Mouse (Mus musculus): ENCODE measurements around the gene Cdk9. TPM values are rescaled to one million over a fixed set of nuclear protein-coding genes. Genes with fewer than 3 reads are reported as not detected.

The Cdk9 gene
- 68.7 and 83.3 TPM in 2 replicates for polyA plus RNA-seq (2015; fragmentation: Nextera tagmentation; extraction: Ambion mirVana)

GRCm38 (mm10) chr2:32712934-32713817 is at the start of gene Cdk9:
Gene Cdk9, minus strand, starts transcription at chr2:32713076.

GRCm38 (mm10) chr2:32757056-32757845 is 44.4 kb upstream of the Cdk9 start, which contains the start of gene Tor2a:
Gene Tor2a, plus strand, starts transcription at chr2:32757234.

GRCm38 (mm10) chr2:32740916-32741272 is 28.0 kb upstream of the Cdk9 start, which contains the start of gene 6330409D20Rik:
Gene 6330409D20Rik, minus strand, starts transcription at chr2:32741016.

GRCm38 (mm10) chr2:32720681-32721229 is 7.9 kb upstream of the Cdk9 start, which contains the start of gene Sh2d3c:
Gene Sh2d3c, plus strand, starts transcription at chr2:32721055.

GRCm38 (mm10) chr2:32704021-32704421 is 8.9 kb downstream of the Cdk9 start, which contains the start of gene Fpgs:
Gene Fpgs, minus strand, starts transcription at chr2:32704145.

Small RNA genes lying within 50 kb of the gene (microRNA-seq; reads per million reads assigned to microRNA genes)
- gene Gm47291 (ENCODE audit: borderline replicate concordance, insufficient number of aligned reads) (not detected), gene Mir2861 (ENCODE audit: borderline replicate concordance, insufficient number of aligned reads) (not detected), gene Mir3960 (ENCODE audit: borderline replicate concordance, insufficient number of aligned reads) (not detected), gene Mir8093 (ENCODE audit: borderline replicate concordance, insufficient number of aligned reads) (not detected)

Other genes with a start within 250 kb of the Cdk9 start
- 12.2 and 13.5 TPM in 2 replicates for gene Fam102a, start 177.7 kb downstream of the Cdk9 start, polyA plus RNA-seq (2015; fragmentation: Nextera tagmentation; extraction: Ambion mirVana)
- 84.7 and 92.7 TPM in 2 replicates for gene Dpm2, start 142.2 kb downstream of the Cdk9 start, polyA plus RNA-seq (2015; fragmentation: Nextera tagmentation; extraction: Ambion mirVana)
- 0.23 and 0.30 TPM in 2 replicates for gene Pip5kl1, start 138.3 kb downstream of the Cdk9 start, polyA plus RNA-seq (2015; fragmentation: Nextera tagmentation; extraction: Ambion mirVana)
- 0.14 and 0.32 TPM in 2 replicates for gene 9430097D07Rik, start 137.4 kb downstream of the Cdk9 start, polyA plus RNA-seq (2015; fragmentation: Nextera tagmentation; extraction: Ambion mirVana)
- gene St6galnac4, start 126.0 kb downstream of the Cdk9 start, polyA plus RNA-seq (2015; fragmentation: Nextera tagmentation; extraction: Ambion mirVana) = 10.8 and 12.2 TPM in 2 replicates
- 21.6 and 31.5 TPM in 2 replicates for gene St6galnac6, start 113.4 kb downstream of the Cdk9 start, polyA plus RNA-seq (2015; fragmentation: Nextera tagmentation; extraction: Ambion mirVana)
- 41.5 and 46.4 TPM in 2 replicates for gene Ak1, start 91.3 kb downstream of the Cdk9 start, polyA plus RNA-seq (2015; fragmentation: Nextera tagmentation; extraction: Ambion mirVana)
- 48.8 and 66.6 TPM in 2 replicates for gene Eng, start 66.5 kb downstream of the Cdk9 start, polyA plus RNA-seq (2015; fragmentation: Nextera tagmentation; extraction: Ambion mirVana)
- gene Fpgs, start 8.9 kb downstream of the Cdk9 start, polyA plus RNA-seq (2015; fragmentation: Nextera tagmentation; extraction: Ambion mirVana) = 18.9 and 30.7 TPM in 2 replicates
- 23.3 and 23.8 TPM in 2 replicates for gene Sh2d3c, start 8.0 kb upstream of the Cdk9 start, polyA plus RNA-seq (2015; fragmentation: Nextera tagmentation; extraction: Ambion mirVana)
- gene 6330409D20Rik, start 27.9 kb upstream of the Cdk9 start, polyA plus RNA-seq (2015; fragmentation: Nextera tagmentation; extraction: Ambion mirVana) = 0.61 and 0.76 TPM in 2 replicates
- gene Tor2a, start 44.2 kb upstream of the Cdk9 start, polyA plus RNA-seq (2015; fragmentation: Nextera tagmentation; extraction: Ambion mirVana) = 36.1 and 50.2 TPM in 2 replicates
- gene Ttc16, start 62.6 kb upstream of the Cdk9 start, polyA plus RNA-seq (2015; fragmentation: Nextera tagmentation; extraction: Ambion mirVana) = 0.07 TPM in 1 of 2 replicates, not detected in the other
- 2.3 and 3.2 TPM in 2 replicates for gene Ptrh1, start 62.7 kb upstream of the Cdk9 start, polyA plus RNA-seq (2015; fragmentation: Nextera tagmentation; extraction: Ambion mirVana)
- gene Cfap157, start 71.4 kb upstream of the Cdk9 start, polyA plus RNA-seq (2015; fragmentation: Nextera tagmentation; extraction: Ambion mirVana) = 0.11 TPM in 1 of 2 replicates, not detected in the other
- gene Stxbp1, start 134.2 kb upstream of the Cdk9 start, polyA plus RNA-seq (2015; fragmentation: Nextera tagmentation; extraction: Ambion mirVana) = 24.2 and 45.3 TPM in 2 replicates
- 22.0 and 34.5 TPM in 2 replicates for gene Fam129b, start 163.0 kb upstream of the Cdk9 start, polyA plus RNA-seq (2015; fragmentation: Nextera tagmentation; extraction: Ambion mirVana)
- 137 and 195 TPM in 2 replicates for gene Rpl12, start 248.5 kb upstream of the Cdk9 start, polyA plus RNA-seq (2015; fragmentation: Nextera tagmentation; extraction: Ambion mirVana)
- gene Lrsam1, start 248.5 kb upstream of the Cdk9 start, polyA plus RNA-seq (2015; fragmentation: Nextera tagmentation; extraction: Ambion mirVana) = 8.5 and 8.9 TPM in 2 replicates